Mouse (Mus musculus) neural tube, embryonic 12.5 days (tissue): Measurements from ENCODE around the gene Fbxl15. TPM values are rescaled to one million over a fixed set of nuclear protein-coding genes. Genes with fewer than 3 reads are reported as not detected.

ENCODE experiments used
- ATAC-seq: fragments of 200-750 bp; cut with Nextera tagmentation; 2 replicates; pipeline ENCODE4 v1.8.0; 2017; ENCODE audit warnings: low read depth, mild to moderate bottlenecking, moderate TSS enrichment, moderate library complexity; ENCODE audit not compliant: low FRiP score
- H3K27ac ChIP-seq: fragments of 300-500 bp; sonication (generic); 2 replicates; pipeline ENCODE4 v1.5.1; 2016
- H3K27me3 ChIP-seq: fragments of 300-500 bp; sonication (generic); replicated peaks from 2 replicates; pipeline ENCODE4 v1.6.1; 2016; ENCODE audit warnings: mild to moderate bottlenecking
- H3K36me3 ChIP-seq: fragments of 300-500 bp; sonication (generic); 2 replicates; pipeline ENCODE4 v1.6.1; 2016; ENCODE audit warnings: mild to moderate bottlenecking
- H3K4me1 ChIP-seq: fragments of 300-500 bp; sonication (generic); 2 replicates; pipeline ENCODE4 v1.6.1; 2016
- H3K4me2 ChIP-seq: fragments of 300-500 bp; sonication (generic); replicated peaks from 2 replicates; pipeline ENCODE4 v1.6.1; 2016; ENCODE audit warnings: mild to moderate bottlenecking
- H3K4me3 ChIP-seq: fragments of 300-500 bp; sonication (generic); 2 replicates; pipeline ENCODE4 v1.5.1; 2016
- H3K9ac ChIP-seq: fragments of 300-500 bp; sonication (generic); 2 replicates; pipeline ENCODE4 v1.6.1; 2016; ENCODE audit warnings: mild to moderate bottlenecking
- H3K9me3 ChIP-seq: fragments of 300-500 bp; sonication (generic); 2 replicates; pipeline ENCODE4 v1.6.1; 2016; ENCODE audit warnings: mild to moderate bottlenecking
- WGBS: fragments of 180-500 bp; shearing (Covaris S2); methylation state at CpG from one replicate; pipeline ENCODE4 v1.1.7; 2016; 5-methylcytosine and 5-hydroxymethylcytosine counted together
- polyA plus RNA-seq: library from polyadenylated mRNA; unstranded; fragments of >200 nt; fragmentation: Nextera tagmentation; extraction: Ambion mirVana; gene quantifications from 2 replicates; pipeline ENCODE4 v1.2.1, GENCODE M21; 2016

Gene Fbxl15
- polyA plus RNA-seq, 1 experiment from 2014 or later, result 26.8 TPM

- ATAC-seq, result peak; percentile 2; the same call in 1 of the 2 replicates
- no peak overlapping the region for H3K9ac ChIP-seq
- H3K4me3 ChIP-seq, result no peak overlapping the region
- H3K27ac ChIP-seq, result no peak overlapping the region
- H3K36me3 ChIP-seq, result no peaks in the 10 kb centered on the region
- H3K27me3 ChIP-seq, result no peaks in the 10 kb centered on the region
- peaks cover 6% of the 10 kb centered on the region for H3K4me1 ChIP-seq
- no peaks in the 10 kb centered on the region for H3K9me3 ChIP-seq
- peak overlapping the region; percentile 40 for H3K4me2 ChIP-seq
- WGBS, result 75% methylated on average over 7 of the region's 7 CpGs
Observed at GRCm38 (mm10) chr19:46339287-46339971, 11.4 kb downstream of the Fbxl15 start.

GRCm38 (mm10) chr19:46344710-46345419, 16.9 kb downstream of the Fbxl15 start:
- Histone ChIP-seq H3K27me3 (peaks cover 16% of the 10 kb centered on the region), H3K36me3 (no peaks in the 10 kb centered on the region), H3K4me3 (no peak overlapping the region), H3K4me1 (peaks cover 9% of the 10 kb centered on the region), H3K27ac (no peak overlapping the region), H3K9me3 (no peaks in the 10 kb centered on the region), H3K9ac (no peak overlapping the region), H3K4me2 (no peak overlapping the region)
- ATAC-seq, result no peak
- 20% methylated on average over 7 of the region's 7 CpGs for WGBS

GRCm38 (mm10) chr19:46347146-46347545, 19.2 kb downstream of the Fbxl15 start:
- H3K27me3 ChIP-seq, result peaks cover 32% of the 10 kb centered on the region
- H3K4me2 ChIP-seq, result no peak overlapping the region
- H3K9ac ChIP-seq, result no peak overlapping the region
- no peak for ATAC-seq
- H3K27ac ChIP-seq, result no peak overlapping the region
- H3K4me3 ChIP-seq, result no peak overlapping the region
- H3K9me3 ChIP-seq, result no peaks in the 10 kb centered on the region
- no peaks in the 10 kb centered on the region for H3K36me3 ChIP-seq
- H3K4me1 ChIP-seq, result peaks cover 12% of the 10 kb centered on the region
- 97% methylated on average over 1 of the region's 1 CpGs for WGBS

GRCm38 (mm10) chr19:46347936-46348668, 20.1 kb downstream of the Fbxl15 start:
- H3K27me3 ChIP-seq, result peaks cover 32% of the 10 kb centered on the region
- WGBS, result 33% methylated on average over 14 of the region's 14 CpGs
- no peaks in the 10 kb centered on the region for H3K36me3 ChIP-seq
- 0 out of 2 replicates have a peak, but pooled peaks have one; percentile 22 for ATAC-seq
- H3K27ac ChIP-seq, result peak overlapping the region; percentile 27; the same call in 1 of the 2 replicates
- peak overlapping the region; percentile 62 for H3K4me3 ChIP-seq
- peaks cover 12% of the 10 kb centered on the region for H3K4me1 ChIP-seq
- H3K9me3 ChIP-seq, result no peaks in the 10 kb centered on the region
- H3K9ac ChIP-seq, result peak overlapping the region; percentile 77
- H3K4me2 ChIP-seq, result peak overlapping the region; percentile 93

GRCm38 (mm10) chr19:46348761-46349458, 20.9 kb downstream of the Fbxl15 start:
- H3K4me2 ChIP-seq, result peak overlapping the region; percentile 93
- H3K9me3 ChIP-seq, result no peaks in the 10 kb centered on the region
- under 1% methylated on average over 78 of the region's 78 CpGs for WGBS
- H3K27ac ChIP-seq, result peak overlapping the region; percentile 27; the same call in 1 of the 2 replicates
- ATAC-seq, result peak; percentile 91
- peaks cover 32% of the 10 kb centered on the region for H3K27me3 ChIP-seq
- peaks cover 12% of the 10 kb centered on the region for H3K4me1 ChIP-seq
- peak overlapping the region; percentile 62 for H3K4me3 ChIP-seq
- H3K36me3 ChIP-seq, result no peaks in the 10 kb centered on the region
- peak overlapping the region; percentile 77 for H3K9ac ChIP-seq

GRCm38 (mm10) chr19:46349550-46349949, 21.6 kb downstream of the Fbxl15 start:
- H3K9ac ChIP-seq, result peak overlapping the region; percentile 77
- H3K36me3 ChIP-seq, result no peaks in the 10 kb centered on the region
- peaks cover 32% of the 10 kb centered on the region for H3K27me3 ChIP-seq
- peak overlapping the region; percentile 93 for H3K4me2 ChIP-seq
- ATAC-seq, result peak; percentile 18; the same call in 1 of the 2 replicates
- peak overlapping the region; percentile 62 for H3K4me3 ChIP-seq
- no peaks in the 10 kb centered on the region for H3K9me3 ChIP-seq
- H3K27ac ChIP-seq, result no peak overlapping the region
- peaks cover 12% of the 10 kb centered on the region for H3K4me1 ChIP-seq
- WGBS, result 31% methylated on average over 6 of the region's 6 CpGs

GRCm38 (mm10) chr19:46350168-46350932, 22.4 kb downstream of the Fbxl15 start, which contains the start of gene 2310034G01Rik:
2310034G01Rik (minus strand) TSS chr19:46350302.
- 0 out of 2 replicates have a peak within 1 kb of the TSS, but pooled peaks have one; percentile 27 for H3K27ac ChIP-seq

GRCm38 (mm10) chr19:46356701-46357138, 28.7 kb downstream of the Fbxl15 start:
- peak; percentile 89 for ATAC-seq
- Histone ChIP-seq H3K4me3 (peak overlapping the region; percentile 42), H3K27me3 (peaks cover 22% of the 10 kb centered on the region), H3K9me3 (0 out of 2 replicates have a peak, but pooled peaks cover 2% of the 10 kb centered on the region), H3K4me2 (peak overlapping the region; percentile 67), H3K4me1 (peaks cover 4% of the 10 kb centered on the region; the same call in 1 of the 2 replicates), H3K9ac (peak overlapping the region; percentile 56), H3K27ac (no peak overlapping the region), H3K36me3 (no peaks in the 10 kb centered on the region)
- under 1% methylated on average over 29 of the region's 29 CpGs for WGBS

More at GRCm38 (mm10) chr19:46350168-46350932, 22.4 kb downstream of the Fbxl15 start, which contains the start of gene 2310034G01Rik:
- H3K4me2 ChIP-seq, result peak within 1 kb of the TSS; percentile 93
- no peak for ATAC-seq
- peaks cover 12% of the 10 kb centered on the region for H3K4me1 ChIP-seq
- H3K9ac ChIP-seq, result peak within 1 kb of the TSS; percentile 77
- H3K4me3 ChIP-seq, result peak within 1 kb of the TSS; percentile 62
- WGBS, result 64% methylated on average over 10 of the region's 10 CpGs
- no peaks in the 10 kb centered on the region for H3K36me3 ChIP-seq
- H3K27me3 ChIP-seq, result peaks cover 32% of the 10 kb centered on the region
- H3K9me3 ChIP-seq, result 0 out of 2 replicates have a peak, but pooled peaks cover 2% of the 10 kb centered on the region

- Histone ChIP-seq H3K4me3 (peak overlapping the region; percentile 42), H3K4me2 (peak overlapping the region; percentile 67), H3K4me1 (peaks cover 4% of the 10 kb centered on the region; the same call in 1 of the 2 replicates), H3K27me3 (peaks cover 20% of the 10 kb centered on the region), H3K27ac (no peak overlapping the region), H3K9me3 (0 out of 2 replicates have a peak, but pooled peaks cover 2% of the 10 kb centered on the region), H3K9ac (peak overlapping the region; percentile 8; the same call in 1 of the 2 replicates), H3K36me3 (no peaks in the 10 kb centered on the region)
- no peak for ATAC-seq
- 20% methylated on average over 25 of the region's 25 CpGs for WGBS
Observed at GRCm38 (mm10) chr19:46357344-46358280, 29.6 kb downstream of the Fbxl15 start.

- 65% methylated on average over 4 of the region's 4 CpGs for WGBS
Observed at GRCm38 (mm10) chr19:46358381-46358780, 30.4 kb downstream of the Fbxl15 start.

More at GRCm38 (mm10) chr19:46358381-46358780, 30.4 kb downstream of the Fbxl15 start:
- no peak overlapping the region for H3K4me2 ChIP-seq
- H3K27me3 ChIP-seq, result peaks cover 20% of the 10 kb centered on the region
- H3K4me3 ChIP-seq, result no peak overlapping the region
- no peak for ATAC-seq
- H3K9me3 ChIP-seq, result 0 out of 2 replicates have a peak, but pooled peaks cover 2% of the 10 kb centered on the region
- H3K4me1 ChIP-seq, result peaks cover 4% of the 10 kb centered on the region; the same call in 1 of the 2 replicates
- H3K36me3 ChIP-seq, result no peaks in the 10 kb centered on the region
- H3K27ac ChIP-seq, result no peak overlapping the region
- H3K9ac ChIP-seq, result no peak overlapping the region
